Mouse (Mus musculus): ENCODE results near the gene Psd4. TPM values are rescaled to one million over a fixed set of nuclear protein-coding genes. Genes with fewer than 3 reads are reported as not detected.

Gene Psd4
- polyA plus RNA-seq (2012; ENCODE audit: insufficient read depth, insufficient read length, low replicate concordance, missing spikeins), result not detected in 2 replicates

- WGBS, result 5% methylated on average over 47 of the region's 47 CpGs
- Histone ChIP-seq H3K27ac (ENCODE audit: insufficient read depth, low read depth, low read length) (no peak within 1 kb of the TSS), H3K4me3 (ENCODE audit: insufficient read depth, low read depth, low read length) (peak within 1 kb of the TSS; percentile 40), H3K4me1 (ENCODE audit: control insufficient read depth, insufficient read depth, low read length) (peaks cover 8% of the 10 kb centered on the region)
- TF ChIP-seq CTCF (IDR thresholded peaks at IDR 0.05; ENCODE audit: insufficient read depth, low read depth, low read length) (no peak), POLR2A (IDR thresholded peaks at IDR 0.05; ENCODE audit: insufficient read depth, low read depth, low read length) (no peak)
Measured at GRCm38 (mm10) chr2:24367030-24367894, at the start of gene Psd4. TSS of gene Psd4 (plus strand) at chr2:24367580.

- Histone ChIP-seq H3K27ac (ENCODE audit: insufficient read depth, low read depth, low read length) (no peak overlapping the region), H3K4me3 (ENCODE audit: insufficient read depth, low read depth, low read length) (no peak overlapping the region), H3K4me1 (ENCODE audit: control insufficient read depth, insufficient read depth, low read length) (no peaks in the 10 kb centered on the region)
- no peak for TF ChIP-seq POLR2A (IDR thresholded peaks at IDR 0.05; ENCODE audit: insufficient read depth, low read depth, low read length)
- TF ChIP-seq CTCF (IDR thresholded peaks at IDR 0.05; ENCODE audit: insufficient read depth, low read depth, low read length), result no peak
- 87% methylated on average over 4 of the region's 4 CpGs for WGBS
Measured at GRCm38 (mm10) chr2:24317919-24318598, 49.3 kb upstream of the Psd4 start.

DNA sequence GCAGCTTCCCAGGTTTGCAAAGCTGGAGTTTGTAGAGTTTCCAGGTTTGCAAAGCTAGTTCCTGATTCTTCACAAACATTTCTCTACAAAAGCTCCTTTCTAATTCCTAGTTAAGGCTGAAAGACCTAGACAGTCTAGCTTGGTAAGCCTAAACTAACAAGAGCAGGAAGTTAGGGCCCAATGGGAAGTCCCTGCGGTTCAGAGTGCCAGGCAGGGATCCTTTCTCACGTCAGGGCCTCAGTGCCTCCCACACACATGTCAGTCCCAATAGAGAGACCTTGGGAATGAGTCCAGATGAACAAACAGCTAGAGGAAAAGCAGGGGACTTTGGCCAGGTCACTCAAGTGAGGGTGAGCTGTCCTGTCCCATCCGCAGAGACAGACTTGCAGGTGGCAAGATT is 32.0 kb upstream of the Psd4 start:
- no peaks in the 10 kb centered on the region for H3K4me1 ChIP-seq (ENCODE audit: control insufficient read depth, insufficient read depth, low read length)
- H3K4me3 ChIP-seq (ENCODE audit: insufficient read depth, low read depth, low read length), result no peak overlapping the region
- TF ChIP-seq CTCF (IDR thresholded peaks at IDR 0.05; ENCODE audit: insufficient read depth, low read depth, low read length) (no peak), POLR2A (IDR thresholded peaks at IDR 0.05; ENCODE audit: insufficient read depth, low read depth, low read length) (no peak)
- WGBS, result 68% methylated on average over 3 of the region's 3 CpGs
- no peak overlapping the region for H3K27ac ChIP-seq (ENCODE audit: insufficient read depth, low read depth, low read length)

DNA sequence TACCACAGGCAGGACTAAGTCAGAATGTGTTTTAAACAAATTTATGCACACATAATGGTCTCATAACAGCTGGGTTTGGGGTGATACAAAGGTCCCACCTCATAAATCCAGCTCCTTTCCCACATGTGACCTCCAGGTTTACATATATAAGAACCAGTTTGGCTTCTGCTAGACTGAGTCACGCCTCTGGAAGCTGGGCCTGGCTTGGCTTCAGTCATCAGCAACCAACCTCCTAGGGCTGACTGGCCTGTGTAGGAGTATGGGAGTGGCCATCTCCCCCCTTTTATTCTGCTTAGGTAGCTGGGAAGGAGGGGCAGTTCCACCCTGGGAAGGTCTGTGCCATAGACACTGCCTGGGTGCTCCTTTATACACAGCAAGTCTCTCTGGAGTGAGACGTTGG is 30.8 kb upstream of the Psd4 start, which contains the start of gene Il1rn:
Il1rn (plus strand) TSS at position 309 of the 400 bp plus-strand sequence.
- H3K4me1 ChIP-seq (ENCODE audit: control insufficient read depth, insufficient read depth, low read length), result no peaks in the 10 kb centered on the region
- no peak for TF ChIP-seq CTCF (IDR thresholded peaks at IDR 0.05; ENCODE audit: insufficient read depth, low read depth, low read length)
- no peak for TF ChIP-seq POLR2A (IDR thresholded peaks at IDR 0.05; ENCODE audit: insufficient read depth, low read depth, low read length)
- no peak within 1 kb of the TSS for H3K27ac ChIP-seq (ENCODE audit: insufficient read depth, low read depth, low read length)
- no peak within 1 kb of the TSS for H3K4me3 ChIP-seq (ENCODE audit: insufficient read depth, low read depth, low read length)
- 80% methylated on average over 2 of the region's 2 CpGs for WGBS

DNA sequence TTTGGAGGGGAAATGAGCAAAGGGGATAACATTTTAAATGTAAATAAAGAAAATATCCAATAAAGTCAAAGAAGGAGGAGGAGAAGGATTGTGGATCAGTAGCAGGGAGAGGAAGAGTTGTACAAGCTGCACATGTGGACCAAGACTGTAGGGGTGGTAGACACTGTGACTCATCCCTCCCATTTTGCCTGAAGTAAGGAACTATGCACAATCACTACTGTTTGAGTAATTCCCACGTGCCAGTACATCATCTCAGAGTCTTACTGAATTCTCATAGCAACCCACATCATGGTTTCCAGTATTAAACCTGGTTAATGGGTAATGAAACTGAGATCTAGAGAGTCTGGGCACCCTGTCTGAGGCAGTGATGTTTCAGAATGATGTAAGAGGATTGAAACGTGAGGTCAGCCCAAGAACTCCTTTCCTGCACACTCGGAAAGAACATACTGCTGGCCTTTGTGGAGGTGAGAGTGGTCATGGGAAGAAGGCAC is 25.9 kb upstream of the Psd4 start:
- no peaks in the 10 kb centered on the region for H3K4me1 ChIP-seq (ENCODE audit: control insufficient read depth, insufficient read depth, low read length)
- 53% methylated on average over 3 of the region's 3 CpGs for WGBS
- TF ChIP-seq POLR2A (IDR thresholded peaks at IDR 0.05; ENCODE audit: insufficient read depth, low read depth, low read length), result no peak
- no peak for TF ChIP-seq CTCF (IDR thresholded peaks at IDR 0.05; ENCODE audit: insufficient read depth, low read depth, low read length)

DNA sequence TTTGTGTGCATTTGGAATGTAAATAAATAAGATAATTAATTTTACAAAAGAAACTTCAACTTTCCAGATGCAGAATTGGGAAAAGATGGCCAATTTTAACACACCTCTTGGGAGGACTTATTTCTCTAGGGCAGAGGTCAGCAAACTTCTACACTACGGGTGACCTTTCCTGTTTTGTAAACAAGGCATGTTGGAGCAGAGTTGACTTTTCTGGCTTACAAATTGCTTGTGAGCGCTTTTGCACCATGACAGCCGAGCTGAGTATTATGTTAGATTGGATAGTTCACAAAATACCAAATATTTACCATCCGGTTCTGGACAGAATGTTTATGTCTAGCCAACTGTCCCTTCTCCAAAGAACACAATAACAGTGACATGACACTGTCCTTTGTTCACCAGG is 22.8 kb upstream of the Psd4 start:
- WGBS, result 80% methylated on average over 4 of the region's 4 CpGs
- TF ChIP-seq CTCF (IDR thresholded peaks at IDR 0.05; ENCODE audit: insufficient read depth, low read depth, low read length) (no peak), POLR2A (IDR thresholded peaks at IDR 0.05; ENCODE audit: insufficient read depth, low read depth, low read length) (no peak)
- Histone ChIP-seq H3K4me3 (ENCODE audit: insufficient read depth, low read depth, low read length) (no peak overlapping the region), H3K27ac (ENCODE audit: insufficient read depth, low read depth, low read length) (no peak overlapping the region), H3K4me1 (ENCODE audit: control insufficient read depth, insufficient read depth, low read length) (no peaks in the 10 kb centered on the region)

More for the DNA sequence above, 25.9 kb upstream of the Psd4 start:
- no peak overlapping the region for H3K4me3 ChIP-seq (ENCODE audit: insufficient read depth, low read depth, low read length)
- no peak overlapping the region for H3K27ac ChIP-seq (ENCODE audit: insufficient read depth, low read depth, low read length)

GRCm38 (mm10) chr2:24345056-24345455 is 22.3 kb upstream of the Psd4 start:
- no peak for TF ChIP-seq POLR2A (IDR thresholded peaks at IDR 0.05; ENCODE audit: insufficient read depth, low read depth, low read length)
- TF ChIP-seq CTCF (IDR thresholded peaks at IDR 0.05; ENCODE audit: insufficient read depth, low read depth, low read length), result no peak
- Histone ChIP-seq H3K4me3 (ENCODE audit: insufficient read depth, low read depth, low read length) (no peak overlapping the region), H3K27ac (ENCODE audit: insufficient read depth, low read depth, low read length) (no peak overlapping the region), H3K4me1 (ENCODE audit: control insufficient read depth, insufficient read depth, low read length) (no peaks in the 10 kb centered on the region)
- 67% methylated on average over 8 of the region's 8 CpGs for WGBS

GRCm38 (mm10) chr2:24347926-24348325 is 19.5 kb upstream of the Psd4 start:
- H3K4me1 ChIP-seq (ENCODE audit: control insufficient read depth, insufficient read depth, low read length), result no peaks in the 10 kb centered on the region
- WGBS, result 92% methylated on average over 1 of the region's 1 CpGs
- no peak overlapping the region for H3K4me3 ChIP-seq (ENCODE audit: insufficient read depth, low read depth, low read length)
- no peak overlapping the region for H3K27ac ChIP-seq (ENCODE audit: insufficient read depth, low read depth, low read length)
- TF ChIP-seq POLR2A (IDR thresholded peaks at IDR 0.05; ENCODE audit: insufficient read depth, low read depth, low read length) (no peak), CTCF (IDR thresholded peaks at IDR 0.05; ENCODE audit: insufficient read depth, low read depth, low read length) (no peak)

GRCm38 (mm10) chr2:24351159-24351558 is 16.2 kb upstream of the Psd4 start:
- 92% methylated on average over 2 of the region's 2 CpGs for WGBS
- no peak for TF ChIP-seq CTCF (IDR thresholded peaks at IDR 0.05; ENCODE audit: insufficient read depth, low read depth, low read length)
- TF ChIP-seq POLR2A (IDR thresholded peaks at IDR 0.05; ENCODE audit: insufficient read depth, low read depth, low read length), result no peak
- no peaks in the 10 kb centered on the region for H3K4me1 ChIP-seq (ENCODE audit: control insufficient read depth, insufficient read depth, low read length)
- H3K4me3 ChIP-seq (ENCODE audit: insufficient read depth, low read depth, low read length), result no peak overlapping the region
- no peak overlapping the region for H3K27ac ChIP-seq (ENCODE audit: insufficient read depth, low read depth, low read length)
